In genomic region chr4:57153068-57153835, GRCm38 (mm10) we compare ENCODE assay signal across 9 mouse cellular contexts. TPM values are rescaled to one million over a fixed set of nuclear protein-coding genes. Genes with fewer than 3 reads are reported as not detected.
DNase-seq lines count a peak whose midpoint lies in the region; ATAC-seq and TF ChIP-seq lines count a peak whose summit lies in the region.
"Had no signal": no experiment of that assay in that cellular context is flagged by ENCODE, and none has a peak within 500 bp of the region (broad histone marks: within the 10 kb centered on the region; RNA-seq: fewer than 3 reads in every experiment).

No protein-coding gene starts in this region.

- H3K36me3 ChIP-seq in kidney, embryonic 15.5 days, result no peaks in the 10 kb centered on the region
- no peaks in the 10 kb centered on the region for H3K36me3 ChIP-seq in embryonic facial prominence, embryonic 15.5 days
- no peaks in the 10 kb centered on the region for H3K36me3 ChIP-seq in heart, embryonic 16.5 days (ENCODE audit: control insufficient read depth, insufficient read depth)
- no peaks in the 10 kb centered on the region for H3K36me3 ChIP-seq in liver, embryonic 15.5 days (replicated peaks)
- H3K36me3 ChIP-seq in small intestine, adult 2 months (ENCODE audit: control insufficient read depth, insufficient read depth, low read length), result no peaks in the 10 kb centered on the region

- no peak for DNase-seq in kidney, adult 8-10 months
- no peak for DNase-seq in layer of hippocampus, adult 11-12 months (ENCODE audit: low spot score)
- no peak for DNase-seq in right cerebral cortex, postnatal 14 days

- TF ChIP-seq POLR2A in small intestine, adult 2 months (IDR thresholded peaks at IDR 0.05; ENCODE audit: low read depth, low read length), result no peak

- 10% methylated on average over 9 of the region's 9 CpGs for WGBS in kidney, embryonic 15.5 days
- WGBS in embryonic facial prominence, embryonic 15.5 days, result 6% methylated on average over 9 of the region's 9 CpGs
- 11% methylated on average over 9 of the region's 9 CpGs for WGBS in heart, embryonic 16.5 days
- 11% methylated on average over 9 of the region's 9 CpGs for WGBS in liver, embryonic 15.5 days (ENCODE audit: insufficient replicate concordance)
- 8% methylated on average over 9 of the region's 9 CpGs for WGBS in small intestine, adult 2 months

- no peak for TF ChIP-seq CTCF in small intestine, adult 2 months (IDR thresholded peaks at IDR 0.05; ENCODE audit: extremely low read depth, insufficient read length, insufficient replicate concordance, low read depth, low read length)

- H3K4me3 ChIP-seq in kidney, embryonic 15.5 days (replicated peaks), result peak overlapping the region; percentile 14
- H3K4me3 ChIP-seq in embryonic facial prominence, embryonic 15.5 days (replicated peaks), result peak overlapping the region; percentile 9; the same call in 1 of the 2 replicates
- peak overlapping the region; percentile 13; the same call in 1 of the 2 replicates for H3K4me3 ChIP-seq in heart, embryonic 16.5 days (ENCODE audit: low read length)
- H3K4me3 ChIP-seq in liver, embryonic 15.5 days (replicated peaks), result peak overlapping the region; percentile 46
- peak overlapping the region; percentile 23 for H3K4me3 ChIP-seq in small intestine, adult 2 months (ENCODE audit: low read depth, low read length)

- peak; percentile 65 for ATAC-seq in kidney, embryonic 15.5 days (replicated peaks; ENCODE audit: low FRiP score)
- peak; percentile 85 for ATAC-seq in embryonic facial prominence, embryonic 15.5 days (ENCODE audit: insufficient number of reproducible peaks, low FRiP score, low TSS enrichment, low read depth)
- peak; percentile 41; the same call in 1 of the 2 replicates for ATAC-seq in heart, embryonic 16.5 days (replicated peaks; ENCODE audit: extremely low read depth, insufficient read depth, low FRiP score)
- peak; percentile 98 for ATAC-seq in liver, embryonic 15.5 days (ENCODE audit: insufficient read depth)
- ATAC-seq: Patski had no signal

- peak overlapping the region; percentile 29; the same call in 1 of the 2 replicates for H3K9ac ChIP-seq in kidney, embryonic 15.5 days
- H3K9ac ChIP-seq in embryonic facial prominence, embryonic 15.5 days, result no peak overlapping the region
- peak overlapping the region; percentile 50 for H3K9ac ChIP-seq in heart, embryonic 16.5 days (ENCODE audit: low read length)
- H3K9ac ChIP-seq in liver, embryonic 15.5 days, result peak overlapping the region; percentile 64

- no peaks in the 10 kb centered on the region for H3K9me3 ChIP-seq in kidney, embryonic 15.5 days (replicated peaks)
- no peaks in the 10 kb centered on the region for H3K9me3 ChIP-seq in embryonic facial prominence, embryonic 15.5 days (replicated peaks)
- no peaks in the 10 kb centered on the region for H3K9me3 ChIP-seq in heart, embryonic 16.5 days (replicated peaks; ENCODE audit: control insufficient read depth, low read length)
- H3K9me3 ChIP-seq in liver, embryonic 15.5 days (replicated peaks), result no peaks in the 10 kb centered on the region

- H3K4me2 ChIP-seq in kidney, embryonic 15.5 days, result peak overlapping the region; percentile 47
- H3K4me2 ChIP-seq in embryonic facial prominence, embryonic 15.5 days (replicated peaks), result peak overlapping the region; percentile 35
- H3K4me2 ChIP-seq in heart, embryonic 16.5 days (ENCODE audit: low read depth, low read length), result peak overlapping the region; percentile 54
- H3K4me2 ChIP-seq in liver, embryonic 15.5 days, result peak overlapping the region; percentile 79

- no peaks in the 10 kb centered on the region for H3K27me3 ChIP-seq in kidney, embryonic 15.5 days
- no peaks in the 10 kb centered on the region for H3K27me3 ChIP-seq in embryonic facial prominence, embryonic 15.5 days
- H3K27me3 ChIP-seq in heart, embryonic 16.5 days (ENCODE audit: control insufficient read depth, insufficient read depth, low read length), result no peaks in the 10 kb centered on the region
- peaks cover 6% of the 10 kb centered on the region; the same call in 1 of the 2 replicates for H3K27me3 ChIP-seq in liver, embryonic 15.5 days
- H3K27me3 ChIP-seq in small intestine, adult 2 months (ENCODE audit: control insufficient read depth, insufficient read depth, low read length), result no peaks in the 10 kb centered on the region
- H3K27me3 ChIP-seq: Patski had no signal

- peaks cover 20% of the 10 kb centered on the region for H3K4me1 ChIP-seq in kidney, embryonic 15.5 days
- H3K4me1 ChIP-seq in embryonic facial prominence, embryonic 15.5 days, result peaks cover 29% of the 10 kb centered on the region
- H3K4me1 ChIP-seq in heart, embryonic 16.5 days (ENCODE audit: control insufficient read depth, insufficient read depth, low read length), result peaks cover 8% of the 10 kb centered on the region; the same call in 1 of the 2 replicates
- H3K4me1 ChIP-seq in liver, embryonic 15.5 days (replicated peaks), result peaks cover 41% of the 10 kb centered on the region
- H3K4me1 ChIP-seq in small intestine, adult 2 months (ENCODE audit: control insufficient read depth, insufficient read depth, insufficient read length, low read length), result peaks cover 24% of the 10 kb centered on the region; the same call in 1 of the 2 replicates

- H3K27ac ChIP-seq in kidney, embryonic 15.5 days, result peak overlapping the region; percentile 81
- peak overlapping the region; percentile 89 for H3K27ac ChIP-seq in embryonic facial prominence, embryonic 15.5 days (replicated peaks)
- peak overlapping the region; percentile 3; the same call in 1 of the 2 replicates for H3K27ac ChIP-seq in heart, embryonic 16.5 days (ENCODE audit: low read length)
- H3K27ac ChIP-seq in liver, embryonic 15.5 days (replicated peaks), result peak overlapping the region; percentile 95
- H3K27ac ChIP-seq in small intestine, adult 2 months (ENCODE audit: insufficient read depth, low read depth, low read length), result peak overlapping the region; percentile 92

RNA-seq across cellular contexts. Expression of gene Epb41l4b, which starts 10.0 kb away (rescaled TPM):
- polyA plus RNA-seq in kidney, embryonic 15.5 days (2015; fragmentation: Nextera tagmentation; extraction: Ambion mirVana), result 2.2 and 2.9 TPM in 2 replicates
- 5.2 and 5.4 TPM in 2 replicates for polyA plus RNA-seq in embryonic facial prominence, embryonic 15.5 days (2015; fragmentation: Nextera tagmentation; extraction: Ambion mirVana)
- polyA plus RNA-seq in heart, embryonic 16.5 days (2015; fragmentation: Nextera tagmentation; extraction: Ambion mirVana), result 0.56 and 1.0 TPM in 2 replicates
- 2.0 and 2.4 TPM in 2 replicates for polyA plus RNA-seq in liver, embryonic 15.5 days (2015; fragmentation: Nextera tagmentation; extraction: Ambion mirVana)
- 32.6 and 81.4 TPM in 2 replicates for polyA plus RNA-seq in small intestine, adult 2 months (2012; rRNA removed)

Comparison
In these comparisons a context has a peak if more than half of its experiments do, and no peak if none do; other contexts are left out.
1. ATAC-seq: peak in every context shown above with its lines; median percentile 98 in liver, embryonic 15.5 days; 85 in embryonic facial prominence, embryonic 15.5 days; 65 in kidney, embryonic 15.5 days; 41 in heart, embryonic 16.5 days.
2. H3K27ac ChIP-seq: peak in every context shown above with its lines; median percentile 95 in liver, embryonic 15.5 days; 92 in small intestine, adult 2 months; 89 in embryonic facial prominence, embryonic 15.5 days; 81 in kidney, embryonic 15.5 days; 3 in heart, embryonic 16.5 days.